In the genomic region with DNA sequence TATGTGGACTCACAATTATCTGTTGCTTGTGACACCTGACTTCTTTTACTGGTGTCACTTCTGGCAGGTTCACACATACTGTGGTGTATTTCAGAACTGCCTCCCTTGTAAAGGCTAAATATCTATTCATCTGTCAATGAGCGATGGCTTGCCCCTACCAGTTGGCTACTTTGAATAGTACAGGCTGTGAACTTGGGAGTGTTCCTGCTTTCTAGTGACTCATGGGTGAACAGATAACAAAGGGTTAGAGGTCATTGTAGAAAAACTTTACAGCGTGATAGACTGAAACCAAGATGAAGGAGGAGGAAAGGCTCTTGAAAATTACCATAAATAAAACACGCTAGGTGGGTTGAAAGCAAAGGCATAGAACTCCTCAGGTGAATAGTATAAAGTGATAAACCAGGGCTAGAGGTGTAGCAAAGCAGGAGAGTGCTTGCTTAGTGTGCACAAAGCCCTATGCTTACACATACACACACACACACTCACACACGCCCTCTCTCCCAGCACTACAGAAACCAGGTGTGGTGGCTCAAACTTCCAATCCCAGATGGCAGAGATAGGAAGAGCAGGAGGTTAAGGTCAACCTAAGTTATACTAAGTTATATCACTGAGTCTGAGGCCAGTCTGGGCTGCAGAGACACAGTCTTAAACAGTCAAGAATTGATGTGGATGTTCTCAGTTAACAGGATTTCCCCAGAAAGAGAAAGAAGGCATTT, we compare ENCODE assay signal across 26 mouse cellular contexts.
DNase-seq lines count a peak whose midpoint lies in the region; ATAC-seq and TF ChIP-seq lines count a peak whose summit lies in the region.
"Had no signal": no experiment of that assay in that cellular context is flagged by ENCODE, and none has a peak within 500 bp of the region (broad histone marks: within the 10 kb centered on the region; RNA-seq: fewer than 3 reads in every experiment).

No protein-coding gene starts in this region.

- peak overlapping the region; percentile 97 for H3K27ac ChIP-seq in lung, embryonic 16.5 days (ENCODE audit: low read length)
- H3K27ac ChIP-seq in intestine, postnatal 0 days (ENCODE audit: low read depth, low read length): peak overlapping the region; percentile 89
- H3K27ac ChIP-seq: embryonic facial prominence, embryonic 10.5 days; embryonic facial prominence, embryonic 15.5 days; forebrain, embryonic 13.5 days; heart, embryonic 13.5 days; hindbrain, embryonic 14.5 days; limb, embryonic 10.5 days; neural tube, embryonic 15.5 days had no signal

- H3K4me2 ChIP-seq in lung, embryonic 16.5 days (ENCODE audit: low read depth, low read length): no peak overlapping the region
- peak overlapping the region; percentile 27 for H3K4me2 ChIP-seq in intestine, postnatal 0 days (replicated peaks; ENCODE audit: low read depth)
- H3K4me2 ChIP-seq: embryonic facial prominence, embryonic 15.5 days; forebrain, embryonic 13.5 days; heart, embryonic 13.5 days; hindbrain, embryonic 14.5 days; limb, embryonic 15.5 days; lung, embryonic 14.5 days; neural tube, embryonic 15.5 days had no signal

- ATAC-seq in lung, embryonic 16.5 days (ENCODE audit: low read depth): no peak
- ATAC-seq in intestine, postnatal 0 days: peak; percentile 76
- ATAC-seq: CD4-positive, CD25-positive, alpha-beta regulatory T cell, adult 4 months; forebrain, embryonic 13.5 days had no signal

- no peak for TF ChIP-seq CTCF in intestine, postnatal 0 days (IDR thresholded peaks at IDR 0.05; ENCODE audit: low read depth)

- H3K9me3 ChIP-seq in lung, embryonic 16.5 days (ENCODE audit: control insufficient read depth, low read length): no peaks in the 10 kb centered on the region
- no peaks in the 10 kb centered on the region for H3K9me3 ChIP-seq in intestine, postnatal 0 days (ENCODE audit: control insufficient read depth)
- H3K9me3 ChIP-seq: embryonic facial prominence, embryonic 10.5 days; embryonic facial prominence, embryonic 15.5 days; forebrain, embryonic 13.5 days; heart, embryonic 13.5 days; limb, embryonic 10.5 days; limb, embryonic 15.5 days; neural tube, embryonic 15.5 days had no signal

- peaks cover 19% of the 10 kb centered on the region for H3K4me1 ChIP-seq in lung, embryonic 16.5 days (replicated peaks; ENCODE audit: control insufficient read depth, insufficient read depth, low read length)
- peaks cover 10% of the 10 kb centered on the region; the same call in 1 of the 2 replicates for H3K4me1 ChIP-seq in intestine, postnatal 0 days (replicated peaks; ENCODE audit: control insufficient read depth, insufficient read depth, low read length)
- H3K4me1 ChIP-seq: forebrain, embryonic 13.5 days had no signal

- no peak overlapping the region for H3K9ac ChIP-seq in lung, embryonic 16.5 days (ENCODE audit: low read length)
- H3K9ac ChIP-seq in intestine, postnatal 0 days (ENCODE audit: low read depth, low read length): no peak overlapping the region
- H3K9ac ChIP-seq: embryonic facial prominence, embryonic 15.5 days; forebrain, embryonic 13.5 days; heart, embryonic 13.5 days; hindbrain, embryonic 14.5 days; limb, embryonic 15.5 days; lung, embryonic 14.5 days; neural tube, embryonic 15.5 days had no signal

- no peaks in the 10 kb centered on the region for H3K27me3 ChIP-seq in lung, embryonic 16.5 days (ENCODE audit: control insufficient read depth, insufficient read depth, low read depth, low read length)
- H3K27me3 ChIP-seq in intestine, postnatal 0 days (replicated peaks; ENCODE audit: control insufficient read depth, insufficient read depth, low read length): no peaks in the 10 kb centered on the region
- H3K27me3 ChIP-seq: embryonic facial prominence, embryonic 15.5 days; forebrain, embryonic 13.5 days; heart, embryonic 13.5 days; limb, embryonic 15.5 days; neural tube, embryonic 15.5 days had no signal

- 61% methylated on average over 4 of the region's 4 CpGs for WGBS in lung, embryonic 16.5 days
- WGBS in intestine, postnatal 0 days: 38% methylated on average over 4 of the region's 4 CpGs

- DNase-seq in adrenal gland, postnatal 36 days: peak; percentile 16 to 28
- DNase-seq in adrenal gland, postnatal 4 days (ENCODE audit: low spot score in 2 of 2): no peak
- no peak for DNase-seq in lung, postnatal 36 days
- DNase-seq in kidney, adult 8-10 months: no peak
- no peak for DNase-seq in ovary, postnatal 10 days (ENCODE audit: low spot score)
- DNase-seq: cerebellum, adult 18-20 months; cerebellum, postnatal 10 days; gastrocnemius, postnatal 10 days; heart, postnatal 10 days; kidney, postnatal 14 days; layer of hippocampus, adult 9-11 months; lung, embryonic 14.5 days; midbrain, embryonic 14.5 days; right cerebral cortex, postnatal 25 days; spleen, adult 18-20 months had no signal

- H3K4me3 ChIP-seq in lung, embryonic 16.5 days (ENCODE audit: low read length): no peak overlapping the region
- no peak overlapping the region for H3K4me3 ChIP-seq in intestine, postnatal 0 days (ENCODE audit: low read depth, low read length)
- H3K4me3 ChIP-seq: embryonic facial prominence, embryonic 10.5 days; embryonic facial prominence, embryonic 15.5 days; forebrain, embryonic 13.5 days; heart, embryonic 13.5 days; limb, embryonic 10.5 days; limb, embryonic 15.5 days; neural tube, embryonic 15.5 days had no signal

- no peaks in the 10 kb centered on the region for H3K36me3 ChIP-seq in lung, embryonic 16.5 days (ENCODE audit: control insufficient read depth, insufficient read depth, low read length)
- H3K36me3 ChIP-seq in intestine, postnatal 0 days (ENCODE audit: control insufficient read depth, insufficient read depth): no peaks in the 10 kb centered on the region
- H3K36me3 ChIP-seq: embryonic facial prominence, embryonic 10.5 days; embryonic facial prominence, embryonic 15.5 days; heart, embryonic 13.5 days; limb, embryonic 10.5 days; limb, embryonic 15.5 days; neural tube, embryonic 15.5 days had no signal

Comparison
In these comparisons a context has a peak if more than half of its experiments do, and no peak if none do; other contexts are left out.
1. DNase-seq: peak in adrenal gland, postnatal 36 days (2 of 2); none in adrenal gland, postnatal 4 days (0 of 2), lung, postnatal 36 days (single experiment), kidney, adult 8-10 months (0 of 2) and ovary, postnatal 10 days (single experiment).